In genomic region chr8:105253766-105254151, GRCm38 (mm10) we compare ENCODE assay signal across 8 mouse cellular contexts. TPM values are rescaled to one million over a fixed set of nuclear protein-coding genes. Genes with fewer than 3 reads are reported as not detected.
A peak's percentile ranks its signal among the peaks of the same experiment; 100 is the strongest.
DNase-seq lines count a peak whose midpoint lies in the region; ATAC-seq and TF ChIP-seq lines count a peak whose summit lies in the region.

No protein-coding gene starts in this region.

- peak overlapping the region; percentile 83; the same call in 1 of the 2 replicates for H3K9ac ChIP-seq in limb, embryonic 14.5 days (ENCODE audit: low read depth, low read length, severe bottlenecking)
- peak overlapping the region; percentile 74 for H3K9ac ChIP-seq in stomach, postnatal 0 days (ENCODE audit: low read length)

- H3K36me3 ChIP-seq in thymus, adult 2 months (ENCODE audit: control insufficient read depth, insufficient read depth, low read length): peaks cover 10% of the 10 kb centered on the region
- peaks cover 49% of the 10 kb centered on the region for H3K36me3 ChIP-seq in limb, embryonic 14.5 days (ENCODE audit: control insufficient read depth, insufficient read depth, low read length)
- peaks cover 15% of the 10 kb centered on the region for H3K36me3 ChIP-seq in stomach, postnatal 0 days (ENCODE audit: control insufficient read depth, insufficient read depth, low read length)

- TF ChIP-seq EP300 in stomach, postnatal 0 days (optimal IDR thresholded peaks at IDR 0.05): no peak

- WGBS in thymus, adult 2 months: 70% methylated on average over 20 of the region's 20 CpGs
- WGBS in limb, embryonic 14.5 days: 33% methylated on average over 20 of the region's 20 CpGs
- WGBS in stomach, postnatal 0 days: 38% methylated on average over 20 of the region's 20 CpGs

- H3K4me3 ChIP-seq in gastrocnemius, adult 2 months: peak overlapping the region; percentile 90
- H3K4me3 ChIP-seq in thymus, adult 2 months (ENCODE audit: control insufficient read depth, insufficient read depth, low read length): no peak overlapping the region
- H3K4me3 ChIP-seq in limb, embryonic 14.5 days (replicated peaks; ENCODE audit: low read length): peak overlapping the region; percentile 65
- peak overlapping the region; percentile 69; the same call in 1 of the 2 replicates for H3K4me3 ChIP-seq in stomach, postnatal 0 days (ENCODE audit: low read depth, low read length)

- no peak for TF ChIP-seq POLR2A in thymus, adult 2 months (IDR thresholded peaks at IDR 0.05; ENCODE audit: control insufficient read depth, extremely low read depth, insufficient read depth, low read length, poor library complexity)
- no peak for TF ChIP-seq POLR2A in limb, embryonic 14.5 days (IDR thresholded peaks at IDR 0.05; ENCODE audit: borderline replicate concordance, extremely low read depth, insufficient read depth, insufficient read length)

- ATAC-seq in limb, embryonic 14.5 days (ENCODE audit: low FRiP score, low read depth): no peak
- no peak; the same call in 1 of the 2 replicates for ATAC-seq in stomach, postnatal 0 days (ENCODE audit: low FRiP score, low TSS enrichment)

- H3K9me3 ChIP-seq in limb, embryonic 14.5 days (ENCODE audit: control insufficient read depth, low read length): no peaks in the 10 kb centered on the region
- H3K9me3 ChIP-seq in stomach, postnatal 0 days (ENCODE audit: control insufficient read depth, low read length): no peaks in the 10 kb centered on the region

- H3K27ac ChIP-seq in gastrocnemius, adult 2 months: peak overlapping the region; percentile 90
- H3K27ac ChIP-seq in thymus, adult 2 months (ENCODE audit: control insufficient read depth, insufficient read depth, low read length): no peak overlapping the region
- H3K27ac ChIP-seq in limb, embryonic 14.5 days (replicated peaks; ENCODE audit: low read depth, low read length): peak overlapping the region; percentile 91; the same call in 1 of the 2 replicates
- no peak overlapping the region; the same call in 1 of the 2 replicates for H3K27ac ChIP-seq in stomach, postnatal 0 days (replicated peaks)

- H3K4me1 ChIP-seq in thymus, adult 2 months (replicated peaks; ENCODE audit: control insufficient read depth, insufficient read depth, low read length): peaks cover 13% of the 10 kb centered on the region
- peaks cover 14% of the 10 kb centered on the region for H3K4me1 ChIP-seq in limb, embryonic 14.5 days (ENCODE audit: control insufficient read depth, insufficient read depth, low read length)
- H3K4me1 ChIP-seq in stomach, postnatal 0 days (replicated peaks; ENCODE audit: control insufficient read depth, insufficient read depth): peaks cover 5% of the 10 kb centered on the region; the same call in 1 of the 2 replicates

- TF ChIP-seq CTCF in gastrocnemius, adult 2 months (IDR thresholded peaks at IDR 0.05): no peak
- TF ChIP-seq CTCF in thymus, adult 2 months (IDR thresholded peaks at IDR 0.05; ENCODE audit: borderline replicate concordance, control insufficient read depth, extremely low read depth, insufficient read depth, low read length, poor library complexity): no peak
- no peak for TF ChIP-seq CTCF in stomach, postnatal 0 days (IDR thresholded peaks at IDR 0.05; ENCODE audit: low read depth)

- DNase-seq in gastrocnemius, adult 2 months: no peak
- DNase-seq in gastrocnemius, postnatal 4 days (ENCODE audit: low spot score in 2 of 2): no peak
- DNase-seq in thymus, adult 2 months: peak; percentile 27
- DNase-seq in thymus, postnatal 0 days (ENCODE audit: low spot score): no peak
- DNase-seq in limb, embryonic 14.5 days (ENCODE audit: low spot score): no peak
- peak; percentile 36 for DNase-seq in stomach, postnatal 0 days (ENCODE audit: low spot score)
- DNase-seq in spleen, adult 18-20 months: no peak
- DNase-seq in urinary bladder, postnatal 4 days (ENCODE audit: low spot score in 2 of 2): no peak

- H3K27me3 ChIP-seq in thymus, adult 2 months (ENCODE audit: control insufficient read depth, insufficient read depth, low read length): no peaks in the 10 kb centered on the region
- peaks cover 17% of the 10 kb centered on the region for H3K27me3 ChIP-seq in limb, embryonic 14.5 days (ENCODE audit: control insufficient read depth, insufficient read depth, low read length)
- no peaks in the 10 kb centered on the region; the same call in 1 of the 2 replicates for H3K27me3 ChIP-seq in stomach, postnatal 0 days (ENCODE audit: control insufficient read depth, insufficient read depth, low read length)

- intact Hi-C loops in gastrocnemius, adult 2 months (cut with DNase I): no loop called here

- H3K4me2 ChIP-seq in limb, embryonic 14.5 days (replicated peaks; ENCODE audit: low read depth, low read length, severe bottlenecking): peak overlapping the region; percentile 83
- peak overlapping the region; percentile 93 for H3K4me2 ChIP-seq in stomach, postnatal 0 days (replicated peaks; ENCODE audit: low read depth)

RNA-seq across cellular contexts. Expression of gene B3gnt9, which starts 1.2 kb away (rescaled TPM):
- 1 to 10 TPM; 1.8 to 3.5 TPM for total RNA-seq in gastrocnemius, adult 2 months (2021)
- 10 to 100 TPM; 14.9 to 15.3 TPM for total RNA-seq in gastrocnemius, postnatal 4 days (2021)
- 11.6 and 13.1 TPM in 2 replicates for polyA plus RNA-seq in thymus, adult 2 months (2012; rRNA removed)
- polyA plus RNA-seq in thymus, postnatal 0 days (2015; fragmentation: Nextera tagmentation; extraction: Ambion mirVana): 4.9 and 5.6 TPM in 2 replicates
- polyA plus RNA-seq in limb, embryonic 14.5 days (2012; rRNA removed): 40.8 and 52.7 TPM in 2 replicates
- polyA plus RNA-seq in limb, embryonic 14.5 days (2014; fragmentation: Nextera tagmentation; extraction: Ambion mirVana): 38.9 and 42.9 TPM in 2 replicates
- 14.7 and 15.4 TPM in 2 replicates for polyA plus RNA-seq in stomach, postnatal 0 days (2015; fragmentation: Nextera tagmentation; extraction: Ambion mirVana)

RNA-seq across cellular contexts. Expression of gene Tradd, which starts 10.7 kb away (rescaled TPM):
- 1 to 10 TPM; 2.4 to 2.9 TPM for total RNA-seq in gastrocnemius, adult 2 months (2021)
- total RNA-seq in gastrocnemius, postnatal 4 days (2021): 10 to 100 TPM in 1 of 2 experiments, 1 to 10 TPM in 1; 6.6 to 10.2 TPM
- 40.1 and 40.4 TPM in 2 replicates for polyA plus RNA-seq in thymus, adult 2 months (2012; rRNA removed)
- polyA plus RNA-seq in thymus, postnatal 0 days (2015; fragmentation: Nextera tagmentation; extraction: Ambion mirVana): 51.0 and 57.0 TPM in 2 replicates
- polyA plus RNA-seq in limb, embryonic 14.5 days (2012; rRNA removed): 12.8 and 13.6 TPM in 2 replicates
- polyA plus RNA-seq in limb, embryonic 14.5 days (2014; fragmentation: Nextera tagmentation; extraction: Ambion mirVana): 26.2 and 26.3 TPM in 2 replicates
- 28.6 and 30.5 TPM in 2 replicates for polyA plus RNA-seq in stomach, postnatal 0 days (2015; fragmentation: Nextera tagmentation; extraction: Ambion mirVana)

RNA-seq across cellular contexts. Expression of gene Fbxl8, which starts 10.7 kb away (rescaled TPM):
- 1 to 10 TPM; 1.0 to 1.1 TPM for total RNA-seq in gastrocnemius, adult 2 months (2021)
- 1 to 10 TPM; 2.2 to 2.7 TPM for total RNA-seq in gastrocnemius, postnatal 4 days (2021)
- polyA plus RNA-seq in thymus, adult 2 months (2012; rRNA removed): 27.8 and 30.4 TPM in 2 replicates
- 7.6 and 8.2 TPM in 2 replicates for polyA plus RNA-seq in thymus, postnatal 0 days (2015; fragmentation: Nextera tagmentation; extraction: Ambion mirVana)
- 4.0 and 5.6 TPM in 2 replicates for polyA plus RNA-seq in limb, embryonic 14.5 days (2012; rRNA removed)
- polyA plus RNA-seq in limb, embryonic 14.5 days (2014; fragmentation: Nextera tagmentation; extraction: Ambion mirVana): 2.9 and 3.7 TPM in 2 replicates
- 3.5 and 3.7 TPM in 2 replicates for polyA plus RNA-seq in stomach, postnatal 0 days (2015; fragmentation: Nextera tagmentation; extraction: Ambion mirVana)

RNA-seq across cellular contexts. Expression of gene Hsf4, which starts 15.8 kb away (rescaled TPM):
- 1 to 10 TPM; 6.1 to 8.4 TPM for total RNA-seq in gastrocnemius, adult 2 months (2021)
- total RNA-seq in gastrocnemius, postnatal 4 days (2021): under 1 TPM; 0.21 to 0.29 TPM
- 2.9 and 3.3 TPM in 2 replicates for polyA plus RNA-seq in thymus, adult 2 months (2012; rRNA removed)
- polyA plus RNA-seq in thymus, postnatal 0 days (2015; fragmentation: Nextera tagmentation; extraction: Ambion mirVana): not detected in 2 replicates
- 0.47 and 0.62 TPM in 2 replicates for polyA plus RNA-seq in limb, embryonic 14.5 days (2012; rRNA removed)
- 0.14 TPM in 1 of 2 replicates, not detected in the other for polyA plus RNA-seq in limb, embryonic 14.5 days (2014; fragmentation: Nextera tagmentation; extraction: Ambion mirVana)
- 0.23 and 0.34 TPM in 2 replicates for polyA plus RNA-seq in stomach, postnatal 0 days (2015; fragmentation: Nextera tagmentation; extraction: Ambion mirVana)

RNA-seq across cellular contexts. Expression of gene Nol3, which starts 22.2 kb away (rescaled TPM):
- total RNA-seq in gastrocnemius, adult 2 months (2021): 10 to 100 TPM; 27.9 to 32.4 TPM
- total RNA-seq in gastrocnemius, postnatal 4 days (2021): 10 to 100 TPM; 26.5 to 27.1 TPM
- polyA plus RNA-seq in thymus, adult 2 months (2012; rRNA removed): 3.5 and 4.0 TPM in 2 replicates
- polyA plus RNA-seq in thymus, postnatal 0 days (2015; fragmentation: Nextera tagmentation; extraction: Ambion mirVana): 0.42 and 0.47 TPM in 2 replicates
- polyA plus RNA-seq in limb, embryonic 14.5 days (2012; rRNA removed): 2.0 and 2.3 TPM in 2 replicates
- polyA plus RNA-seq in limb, embryonic 14.5 days (2014; fragmentation: Nextera tagmentation; extraction: Ambion mirVana): 2.3 and 3.3 TPM in 2 replicates
- polyA plus RNA-seq in stomach, postnatal 0 days (2015; fragmentation: Nextera tagmentation; extraction: Ambion mirVana): 1.2 and 1.4 TPM in 2 replicates

Comparison
In these comparisons a context has a peak if more than half of its experiments do, and no peak if none do; other contexts are left out.
1. DNase-seq: peak in thymus, adult 2 months (single experiment) and stomach, postnatal 0 days (single experiment); none in gastrocnemius, adult 2 months (single experiment), gastrocnemius, postnatal 4 days (0 of 2), thymus, postnatal 0 days (single experiment), limb, embryonic 14.5 days (single experiment), spleen, adult 18-20 months (0 of 2) and urinary bladder, postnatal 4 days (0 of 2).
2. H3K27ac ChIP-seq: peak in gastrocnemius, adult 2 months (single experiment) and limb, embryonic 14.5 days (single experiment); none in thymus, adult 2 months (single experiment) and stomach, postnatal 0 days (single experiment).